Mouse (Mus musculus) midbrain, postnatal 0 days (tissue): ENCODE data around the gene Klhdc2. TPM values are rescaled to one million over a fixed set of nuclear protein-coding genes. Genes with fewer than 3 reads are reported as not detected.

Experiments
- ATAC-seq: fragments of 200-750 bp; cut with Nextera tagmentation; 2 replicates; pipeline ENCODE4 v1.8.0; 2017; ENCODE audit warnings: moderate number of reproducible peaks, mild to moderate bottlenecking, moderate TSS enrichment, moderate library complexity; ENCODE audit not compliant: low FRiP score
- DNase-seq: peaks from one replicate; pipeline ENCODE4 v3.0.0-alpha.2; 2015; ENCODE audit warnings: low spot score
- H3K27ac ChIP-seq: fragments of 300-500 bp; sonication (generic); 2 replicates; pipeline ENCODE4 v1.5.1; 2014; ENCODE audit warnings: low read depth, mild to moderate bottlenecking, low read length, mixed read lengths
- H3K27me3 ChIP-seq: fragments of 300-500 bp; sonication (generic); 2 replicates; pipeline ENCODE4 v1.6.1; 2014; ENCODE audit warnings: low read length, control low read depth, mixed read lengths; ENCODE audit not compliant: insufficient read depth
- H3K36me3 ChIP-seq: fragments of 300-500 bp; sonication (generic); 2 replicates; pipeline ENCODE4 v1.6.1; 2014; ENCODE audit warnings: low read length, control low read depth, mixed read lengths; ENCODE audit not compliant: insufficient read depth
- H3K4me1 ChIP-seq: fragments of 300-500 bp; sonication (generic); 2 replicates; pipeline ENCODE4 v1.6.1; 2014; ENCODE audit warnings: mild to moderate bottlenecking, control low read depth, antibody characterized with exemption, low read length, mixed read lengths; ENCODE audit not compliant: insufficient read depth
- H3K4me2 ChIP-seq: fragments of 300-500 bp; sonication (generic); 2 replicates; pipeline ENCODE4 v1.6.1; 2014; ENCODE audit warnings: low read depth, mild to moderate bottlenecking, low read length, mixed read lengths; ENCODE audit not compliant: poor library complexity, severe bottlenecking
- H3K4me3 ChIP-seq: fragments of 300-500 bp; sonication (generic); 2 replicates; pipeline ENCODE4 v1.5.1; 2014; ENCODE audit warnings: low read depth, mild to moderate bottlenecking, low read length, moderate library complexity
- H3K9ac ChIP-seq: fragments of 300-500 bp; sonication (generic); replicated peaks from 2 replicates; pipeline ENCODE4 v1.6.1; 2014; ENCODE audit warnings: mild to moderate bottlenecking, low read length, moderate library complexity, mixed read lengths; ENCODE audit not compliant: poor library complexity, severe bottlenecking
- H3K9me3 ChIP-seq: fragments of 300-500 bp; sonication (generic); 2 replicates; pipeline ENCODE4 v1.6.1; 2016; ENCODE audit warnings: low read length, control low read depth
- CTCF ChIP-seq: IDR thresholded peaks from 2 replicates; pipeline ENCODE4 v1.5.1; 2016; ENCODE audit warnings: antibody characterized with exemption, mild to moderate bottlenecking
- WGBS: fragments of 180-500 bp; shearing (Covaris S2); extraction: QIAGEN DNeasy Blood & Tissue Kit; methylation state at CpG from one replicate; pipeline ENCODE4 v1.1.7; 2014; 5-methylcytosine and 5-hydroxymethylcytosine counted together
- polyA plus RNA-seq: library from polyadenylated mRNA; unstranded; fragments of >200 nt; fragmentation: Nextera tagmentation; extraction: Ambion mirVana; gene quantifications from 2 replicates; pipeline ENCODE4 v1.2.1, GENCODE M21; 2015
- total RNA-seq: library from RNA; depleted of rRNA; stranded (reverse); fragments of >200 nt; gene quantifications from 2 replicates; pipeline ENCODE4 v1.2.3, GENCODE M21; 2014

Klhdc2 gene
- total and polyA plus RNA-seq, 2 experiments from 2014 or later: 266 to 303 TPM

- Histone ChIP-seq H3K27me3 (no peaks in the 10 kb centered on the region), H3K4me1 (no peaks in the 10 kb centered on the region), H3K36me3 (no peaks in the 10 kb centered on the region), H3K9ac (no peak overlapping the region), H3K27ac (no peak overlapping the region), H3K9me3 (no peaks in the 10 kb centered on the region), H3K4me3 (no peak overlapping the region), H3K4me2 (no peak overlapping the region)
- 90% methylated on average over 3 of the region's 3 CpGs for WGBS
- TF ChIP-seq CTCF: no peak
- ATAC-seq: no peak
- DNase-seq: no peak
Observed at GRCm38 (mm10) chr12:69265031-69265430, 31.4 kb upstream of the Klhdc2 start.

- DNase-seq: peak; percentile 15
- Histone ChIP-seq H3K27me3 (no peaks in the 10 kb centered on the region), H3K4me1 (no peaks in the 10 kb centered on the region), H3K9me3 (no peaks in the 10 kb centered on the region), H3K4me2 (no peak overlapping the region), H3K27ac (no peak overlapping the region), H3K9ac (no peak overlapping the region), H3K4me3 (no peak overlapping the region), H3K36me3 (no peaks in the 10 kb centered on the region)
- no peak for TF ChIP-seq CTCF
- 65% methylated on average over 11 of the region's 11 CpGs for WGBS
- ATAC-seq: no peak
Observed at GRCm38 (mm10) chr12:69267956-69268632, 28.4 kb upstream of the Klhdc2 start.

- TF ChIP-seq CTCF: no peak
- no peak overlapping the region for H3K27ac ChIP-seq
- DNase-seq (no peak), ATAC-seq (no peak)
- H3K9me3 ChIP-seq: no peaks in the 10 kb centered on the region
- no peaks in the 10 kb centered on the region for H3K4me1 ChIP-seq
- no peaks in the 10 kb centered on the region for H3K36me3 ChIP-seq
- 55% methylated on average over 2 of the region's 2 CpGs for WGBS
- H3K4me3 ChIP-seq: no peak overlapping the region
- H3K9ac ChIP-seq: no peak overlapping the region
- H3K27me3 ChIP-seq: no peaks in the 10 kb centered on the region
- no peak overlapping the region for H3K4me2 ChIP-seq
Observed at GRCm38 (mm10) chr12:69268956-69269355, 27.5 kb upstream of the Klhdc2 start.

GRCm38 (mm10) chr12:69279931-69280469 lies 16.5 kb upstream of the Klhdc2 start:
- WGBS: 58% methylated on average over 1 of the region's 1 CpGs
- no peak for TF ChIP-seq CTCF
- H3K9me3 ChIP-seq: no peaks in the 10 kb centered on the region

GRCm38 (mm10) chr12:69280915-69281314 lies 15.6 kb upstream of the Klhdc2 start:
- H3K27ac ChIP-seq: no peak overlapping the region
- DNase-seq (no peak), ATAC-seq (no peak)
- H3K36me3 ChIP-seq: no peaks in the 10 kb centered on the region
- no peak overlapping the region for H3K4me2 ChIP-seq
- 93% methylated on average over 3 of the region's 3 CpGs for WGBS
- no peaks in the 10 kb centered on the region for H3K27me3 ChIP-seq
- H3K4me1 ChIP-seq: no peaks in the 10 kb centered on the region
- H3K4me3 ChIP-seq: no peak overlapping the region
- H3K9ac ChIP-seq: no peak overlapping the region
- no peaks in the 10 kb centered on the region for H3K9me3 ChIP-seq
- TF ChIP-seq CTCF: no peak

More at GRCm38 (mm10) chr12:69279931-69280469, 16.5 kb upstream of the Klhdc2 start:
- ATAC-seq (no peak), DNase-seq (no peak)
- no peaks in the 10 kb centered on the region for H3K4me1 ChIP-seq
- H3K4me2 ChIP-seq: no peak overlapping the region
- H3K27ac ChIP-seq: no peak overlapping the region
- H3K36me3 ChIP-seq: no peaks in the 10 kb centered on the region
- H3K27me3 ChIP-seq: no peaks in the 10 kb centered on the region
- no peak overlapping the region for H3K4me3 ChIP-seq
- H3K9ac ChIP-seq: no peak overlapping the region

GRCm38 (mm10) chr12:69283146-69283545 lies 13.3 kb upstream of the Klhdc2 start:
- 84% methylated on average over 7 of the region's 7 CpGs for WGBS
- H3K27ac ChIP-seq: no peak overlapping the region
- H3K9me3 ChIP-seq: no peaks in the 10 kb centered on the region
- TF ChIP-seq CTCF: no peak
- no peaks in the 10 kb centered on the region for H3K27me3 ChIP-seq
- H3K9ac ChIP-seq: no peak overlapping the region
- no peak for DNase-seq
- H3K4me1 ChIP-seq: no peaks in the 10 kb centered on the region
- no peak for ATAC-seq
- no peak overlapping the region for H3K4me2 ChIP-seq
- no peak overlapping the region for H3K4me3 ChIP-seq
- no peaks in the 10 kb centered on the region for H3K36me3 ChIP-seq
